Mouse (Mus musculus) embryonic facial prominence, embryonic 14.5 days (tissue): Measurements from ENCODE around the gene Tmem161b. TPM values are rescaled to one million over a fixed set of nuclear protein-coding genes. Genes with fewer than 3 reads are reported as not detected.
A peak's percentile ranks its signal among the peaks of the same experiment; 100 is the strongest.
"Not testable (repeated sequence)": the region's sequence is repeated elsewhere in the genome, so short reads cannot be mapped to it uniquely, and the experiment has no call there.

Experiments used
- ATAC-seq: fragments of 200-750 bp; cut with Nextera tagmentation; 2 replicates; pipeline ENCODE4 v1.8.0; 2017; ENCODE audit warnings: low read depth, moderate number of reproducible peaks, moderate TSS enrichment
- DNase-seq: peaks from one replicate; pipeline ENCODE4 v3.0.0-alpha.2; 2015; ENCODE audit warnings: low spot score
- H3K27ac ChIP-seq: fragments of 300-500 bp; sonication (generic); replicated peaks from 2 replicates; pipeline ENCODE4 v1.5.1; 2014; ENCODE audit warnings: low read depth, mild to moderate bottlenecking, low read length, moderate library complexity
- H3K27me3 ChIP-seq: fragments of 300-500 bp; sonication (generic); replicated peaks from 2 replicates; pipeline ENCODE4 v1.6.1; 2014; ENCODE audit warnings: low read length; ENCODE audit not compliant: control insufficient read depth, insufficient read depth
- H3K36me3 ChIP-seq: fragments of 300-500 bp; sonication (generic); 2 replicates; pipeline ENCODE4 v1.6.1; 2014; ENCODE audit warnings: low read length, mixed read lengths; ENCODE audit not compliant: control insufficient read depth, insufficient read depth
- H3K4me1 ChIP-seq: fragments of 300-500 bp; sonication (generic); 2 replicates; pipeline ENCODE4 v1.6.1; 2014; ENCODE audit warnings: antibody characterized with exemption, low read length; ENCODE audit not compliant: control insufficient read depth, insufficient read depth
- H3K4me2 ChIP-seq: fragments of 300-500 bp; sonication (generic); 2 replicates; pipeline ENCODE4 v1.6.1; 2014; ENCODE audit warnings: low read depth, mild to moderate bottlenecking, low read length, moderate library complexity, mixed read lengths
- H3K4me3 ChIP-seq: fragments of 300-500 bp; sonication (generic); 2 replicates; pipeline ENCODE4 v1.5.1; 2014; ENCODE audit warnings: low read depth, mild to moderate bottlenecking, low read length
- H3K9ac ChIP-seq: fragments of 300-500 bp; sonication (generic); 2 replicates; pipeline ENCODE4 v1.6.1; 2014; ENCODE audit warnings: low read depth, mild to moderate bottlenecking, low read length, moderate library complexity, mixed read lengths
- H3K9me3 ChIP-seq: fragments of 300-500 bp; sonication (generic); 2 replicates; pipeline ENCODE4 v1.6.1; 2016; ENCODE audit warnings: low read length; ENCODE audit not compliant: control insufficient read depth
- WGBS: fragments of 180-500 bp; shearing (Covaris S2); extraction: QIAGEN DNeasy Blood & Tissue Kit; methylation state at CpG from one replicate; pipeline ENCODE4 v1.1.7; 2014; 5-methylcytosine and 5-hydroxymethylcytosine counted together
- polyA plus RNA-seq: library from polyadenylated mRNA; unstranded; fragments of >200 nt; fragmentation: Nextera tagmentation; extraction: Ambion mirVana; gene quantifications from 2 replicates; pipeline ENCODE4 v1.2.1, GENCODE M21; 2014

Tmem161b gene
- polyA plus RNA-seq, 1 experiment from 2014 or later, result 10.0 TPM

- Histone ChIP-seq H3K36me3 (no peaks in the 10 kb centered on the region), H3K27me3 (no peaks in the 10 kb centered on the region), H3K4me2 (no peak overlapping the region), H3K27ac (no peak overlapping the region), H3K4me3 (no peak overlapping the region), H3K4me1 (no peaks in the 10 kb centered on the region), H3K9ac (no peak overlapping the region), H3K9me3 (no peaks in the 10 kb centered on the region)
- DNase-seq (no peak), ATAC-seq (no peak)
- 76% methylated on average over 5 of the region's 5 CpGs for WGBS
These were observed 29.2 kb downstream of the Tmem161b start for GRCm38 (mm10) chr13:84251295-84251694.

DNA sequence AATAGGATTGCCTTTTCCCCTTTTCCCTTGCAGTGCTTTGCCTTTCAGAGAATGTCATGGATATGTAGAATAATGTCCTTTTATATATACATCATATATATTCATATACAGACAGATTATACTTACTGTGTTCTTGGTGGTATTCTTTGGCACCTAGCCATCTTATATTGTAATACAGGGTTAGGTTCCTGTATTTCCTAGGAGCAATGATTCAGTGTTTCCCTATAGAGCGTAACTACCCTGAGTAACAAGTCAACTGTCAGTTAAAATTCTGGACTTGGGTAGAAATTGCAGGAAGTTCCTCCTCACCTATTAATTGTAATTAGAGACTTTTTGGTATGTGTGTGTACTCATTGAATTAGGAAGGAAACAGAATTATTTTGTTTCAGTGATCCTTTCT is 33.0 kb downstream of the Tmem161b start:
- ATAC-seq (no peak), DNase-seq (no peak)
- 0 out of 2 replicates have a peak, but pooled peaks cover 8% of the 10 kb centered on the region for H3K36me3 ChIP-seq
- H3K4me1 ChIP-seq, result no peaks in the 10 kb centered on the region
- no peaks in the 10 kb centered on the region for H3K27me3 ChIP-seq
- WGBS, result 92% methylated on average over 1 of the region's 1 CpGs
- no peak overlapping the region for H3K4me3 ChIP-seq
- H3K9ac ChIP-seq, result no peak overlapping the region
- no peak overlapping the region for H3K4me2 ChIP-seq
- H3K27ac ChIP-seq, result no peak overlapping the region
- no peaks in the 10 kb centered on the region for H3K9me3 ChIP-seq

GRCm38 (mm10) chr13:84264418-84264817 is 42.3 kb downstream of the Tmem161b start:
- WGBS, result 92% methylated on average over 1 of the region's 1 CpGs
- not testable (repeated sequence) for ATAC-seq, H3K27ac ChIP-seq, H3K9ac ChIP-seq, H3K4me1 ChIP-seq, H3K4me3 ChIP-seq, H3K4me2 ChIP-seq, DNase-seq, H3K27me3 ChIP-seq, H3K9me3 ChIP-seq
- peaks cover 28% of the 10 kb centered on the region for H3K36me3 ChIP-seq

DNA sequence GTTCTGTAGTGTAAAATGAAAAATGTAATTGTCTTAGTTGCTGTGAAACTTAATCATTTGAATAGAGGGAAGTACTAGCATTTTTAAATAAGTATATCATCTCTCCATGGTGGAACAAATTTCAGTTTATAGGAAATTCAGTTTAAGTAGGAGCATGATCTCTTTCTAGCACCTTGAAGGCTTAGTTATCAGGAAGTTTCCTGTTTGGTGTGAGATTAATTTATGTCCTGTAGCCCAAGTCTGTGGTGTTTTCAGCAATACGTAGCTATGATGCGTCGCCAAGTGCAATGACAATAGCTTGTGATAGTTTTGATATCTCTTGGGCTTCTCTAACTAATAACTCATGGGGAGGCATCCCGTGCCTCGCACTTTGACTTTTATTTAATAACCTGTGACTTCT is 54.1 kb downstream of the Tmem161b start:
- 99% methylated on average over 5 of the region's 5 CpGs for WGBS
- no peak overlapping the region for H3K4me3 ChIP-seq
- H3K4me1 ChIP-seq, result no peaks in the 10 kb centered on the region
- no peak for DNase-seq
- no peaks in the 10 kb centered on the region for H3K27me3 ChIP-seq
- H3K4me2 ChIP-seq, result no peak overlapping the region
- ATAC-seq, result no peak
- H3K9me3 ChIP-seq, result no peaks in the 10 kb centered on the region
- H3K36me3 ChIP-seq, result peaks cover 3% of the 10 kb centered on the region; the same call in 1 of the 2 replicates
- H3K9ac ChIP-seq, result no peak overlapping the region
- no peak overlapping the region for H3K27ac ChIP-seq

DNA sequence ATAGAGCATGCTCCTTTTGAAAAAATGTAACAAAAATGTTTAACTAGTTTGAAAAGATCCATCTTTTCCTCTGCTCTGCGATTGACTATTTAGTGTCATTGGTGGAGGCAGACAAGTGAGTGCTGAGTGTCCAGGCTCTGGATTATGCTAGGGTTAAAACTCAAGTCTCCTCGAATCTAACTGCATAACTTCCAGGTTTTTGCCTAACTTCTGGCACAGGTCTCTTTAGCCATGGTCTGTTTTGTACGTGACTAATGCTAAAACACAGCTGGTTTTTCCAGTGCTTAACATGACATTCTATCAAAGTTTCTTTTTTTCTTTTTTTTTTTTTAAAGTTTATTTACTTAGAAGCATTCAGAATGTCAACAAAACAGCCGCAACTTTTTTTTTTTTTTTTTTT is 58.3 kb downstream of the Tmem161b start:
- Histone ChIP-seq H3K9me3 (no peaks in the 10 kb centered on the region), H3K4me2 (no peak overlapping the region), H3K4me1 (no peaks in the 10 kb centered on the region), H3K9ac (no peak overlapping the region), H3K4me3 (no peak overlapping the region), H3K36me3 (no peaks in the 10 kb centered on the region; the same call in 1 of the 2 replicates), H3K27me3 (no peaks in the 10 kb centered on the region), H3K27ac (no peak overlapping the region)
- ATAC-seq, result no peak
- DNase-seq, result no peak
- 75% methylated on average over 4 of the region's 4 CpGs for WGBS

- Histone ChIP-seq H3K4me2 (no peak overlapping the region), H3K9ac (no peak overlapping the region), H3K36me3 (peaks cover 11% of the 10 kb centered on the region; the same call in 1 of the 2 replicates), H3K9me3 (no peaks in the 10 kb centered on the region), H3K4me3 (no peak overlapping the region), H3K4me1 (no peaks in the 10 kb centered on the region), H3K27me3 (no peaks in the 10 kb centered on the region), H3K27ac (no peak overlapping the region)
- ATAC-seq (no peak), DNase-seq (no peak)
These were observed 60.9 kb downstream of the Tmem161b start for GRCm38 (mm10) chr13:84282966-84283365.

GRCm38 (mm10) chr13:84284764-84285558 is 62.9 kb downstream of the Tmem161b start:
- no peaks in the 10 kb centered on the region for H3K4me1 ChIP-seq
- no peaks in the 10 kb centered on the region for H3K9me3 ChIP-seq
- no peak overlapping the region for H3K4me3 ChIP-seq
- ATAC-seq (no peak), DNase-seq (peak; percentile 3)
- H3K36me3 ChIP-seq, result peaks cover 17% of the 10 kb centered on the region
- H3K4me2 ChIP-seq, result no peak overlapping the region
- WGBS, result 47% methylated on average over 7 of the region's 7 CpGs
- H3K27me3 ChIP-seq, result no peaks in the 10 kb centered on the region
- H3K9ac ChIP-seq, result no peak overlapping the region
- H3K27ac ChIP-seq, result no peak overlapping the region

- WGBS, result 75% methylated on average over 3 of the region's 3 CpGs
- Histone ChIP-seq H3K4me2 (no peak overlapping the region), H3K27me3 (no peaks in the 10 kb centered on the region), H3K36me3 (peaks cover 21% of the 10 kb centered on the region), H3K9me3 (no peaks in the 10 kb centered on the region), H3K4me1 (no peaks in the 10 kb centered on the region), H3K4me3 (no peak overlapping the region), H3K27ac (no peak overlapping the region), H3K9ac (no peak overlapping the region)
- ATAC-seq (no peak), DNase-seq (no peak)
These were observed 63.5 kb downstream of the Tmem161b start for GRCm38 (mm10) chr13:84285559-84285945.
